Mouse (Mus musculus): ENCODE results near the gene Calml3. TPM values are rescaled to one million over a fixed set of nuclear protein-coding genes. Genes with fewer than 3 reads are reported as not detected.
A peak's percentile ranks its signal among the peaks of the same experiment; 100 is the strongest.
"Not testable (repeated sequence)": the region's sequence is repeated elsewhere in the genome, so short reads cannot be mapped to it uniquely, and the experiment has no call there.

Calml3 gene
- not detected in 2 replicates for polyA plus RNA-seq (2014; fragmentation: Nextera tagmentation; extraction: Ambion mirVana)

GRCm38 (mm10) chr13:3804186-3804585 is at the start of gene Calml3:
Calml3 (minus strand) TSS chr13:3804316.
- 89% methylated on average over 13 of the region's 13 CpGs for WGBS
- Histone ChIP-seq H3K27ac (ENCODE audit: low read depth) (no peak within 1 kb of the TSS), H3K9ac (ENCODE audit: low read length) (no peak within 1 kb of the TSS), H3K27me3 (replicated peaks; ENCODE audit: control insufficient read depth, insufficient read depth, low read length) (no peaks in the 10 kb centered on the region), H3K4me1 (replicated peaks; ENCODE audit: control insufficient read depth, insufficient read depth, low read length) (peaks cover 4% of the 10 kb centered on the region; the same call in 1 of the 2 replicates), H3K4me2 (ENCODE audit: low read length) (no peak within 1 kb of the TSS), H3K36me3 (ENCODE audit: control insufficient read depth, insufficient read depth, low read length) (no peaks in the 10 kb centered on the region), H3K9me3 (ENCODE audit: control insufficient read depth, low read length) (no peaks in the 10 kb centered on the region), H3K4me3 (ENCODE audit: low read depth, low read length) (no peak within 1 kb of the TSS)
- no peak for ATAC-seq (replicated peaks; ENCODE audit: low FRiP score, low TSS enrichment, low read depth)
- peak; percentile 24 for DNase-seq (ENCODE audit: low spot score)

DNA sequence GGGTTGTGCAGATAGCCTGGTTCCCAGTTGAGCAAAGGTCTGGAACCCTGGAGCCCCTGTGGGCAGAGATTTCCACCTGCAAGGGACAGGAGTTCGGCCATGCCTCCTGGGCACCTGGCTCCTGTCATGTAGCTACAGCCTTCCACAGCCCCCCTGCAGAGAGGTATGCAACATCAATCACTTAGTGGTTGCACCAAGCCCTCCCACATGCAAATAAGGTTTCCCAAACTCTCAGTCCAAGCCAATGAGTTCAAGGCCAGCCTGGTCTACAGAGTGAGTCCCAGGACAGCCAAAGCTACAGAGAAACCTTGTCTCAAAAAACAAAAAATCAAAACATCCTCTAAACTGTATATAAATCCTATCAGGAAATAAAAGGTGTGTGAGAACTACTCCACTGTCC is 46.2 kb upstream of the Calml3 start:
- Histone ChIP-seq H3K27ac (ENCODE audit: low read depth) (no peak overlapping the region), H3K27me3 (replicated peaks; ENCODE audit: control insufficient read depth, insufficient read depth, low read length) (no peaks in the 10 kb centered on the region), H3K4me1 (replicated peaks; ENCODE audit: control insufficient read depth, insufficient read depth, low read length) (no peaks in the 10 kb centered on the region), H3K9ac (ENCODE audit: low read length) (no peak overlapping the region), H3K4me2 (ENCODE audit: low read length) (no peak overlapping the region), H3K36me3 (ENCODE audit: control insufficient read depth, insufficient read depth, low read length) (no peaks in the 10 kb centered on the region), H3K4me3 (ENCODE audit: low read depth, low read length) (no peak overlapping the region), H3K9me3 (ENCODE audit: control insufficient read depth, low read length) (no peaks in the 10 kb centered on the region)
- 57% methylated on average over 1 of the region's 1 CpGs for WGBS
- peak; percentile 25 for DNase-seq (ENCODE audit: low spot score)
- no peak for ATAC-seq (replicated peaks; ENCODE audit: low FRiP score, low TSS enrichment, low read depth)

DNA sequence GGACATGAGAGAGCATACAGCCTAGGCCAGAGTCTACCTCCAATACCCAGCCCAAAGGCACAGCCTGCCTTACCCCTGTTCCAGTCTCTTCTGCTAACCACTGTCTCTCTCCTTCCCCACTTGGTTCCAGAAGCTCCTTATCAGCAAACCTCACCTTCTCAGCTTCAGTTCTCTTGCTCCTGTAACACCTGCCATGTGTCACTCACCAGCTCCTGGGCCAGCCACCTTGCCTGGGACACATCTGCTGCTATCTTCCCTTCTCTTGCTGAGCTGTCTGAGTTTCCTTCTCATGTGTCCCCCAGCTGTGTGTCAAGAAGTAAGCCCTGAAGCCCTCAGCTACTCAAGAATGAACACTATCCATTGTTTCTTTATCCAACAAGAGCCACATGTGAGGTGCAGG is 36.5 kb upstream of the Calml3 start:
- not testable (repeated sequence) for H3K4me1 ChIP-seq (replicated peaks; ENCODE audit: control insufficient read depth, insufficient read depth, low read length); H3K36me3 ChIP-seq (ENCODE audit: control insufficient read depth, insufficient read depth, low read length); H3K27ac ChIP-seq (ENCODE audit: low read depth); H3K4me2 ChIP-seq (ENCODE audit: low read length); H3K27me3 ChIP-seq (replicated peaks; ENCODE audit: control insufficient read depth, insufficient read depth, low read length); H3K9ac ChIP-seq (ENCODE audit: low read length); H3K9me3 ChIP-seq (ENCODE audit: control insufficient read depth, low read length); H3K4me3 ChIP-seq (ENCODE audit: low read depth, low read length); DNase-seq (ENCODE audit: low spot score); ATAC-seq (replicated peaks; ENCODE audit: low FRiP score, low TSS enrichment, low read depth)

- not testable (repeated sequence) for H3K9me3 ChIP-seq (ENCODE audit: control insufficient read depth, low read length); H3K36me3 ChIP-seq (ENCODE audit: control insufficient read depth, insufficient read depth, low read length); ATAC-seq (replicated peaks; ENCODE audit: low FRiP score, low TSS enrichment, low read depth); DNase-seq (ENCODE audit: low spot score); H3K27ac ChIP-seq (ENCODE audit: low read depth); H3K4me1 ChIP-seq (replicated peaks; ENCODE audit: control insufficient read depth, insufficient read depth, low read length); H3K9ac ChIP-seq (ENCODE audit: low read length); H3K4me2 ChIP-seq (ENCODE audit: low read length); H3K27me3 ChIP-seq (replicated peaks; ENCODE audit: control insufficient read depth, insufficient read depth, low read length); H3K4me3 ChIP-seq (ENCODE audit: low read depth, low read length)
Observed at GRCm38 (mm10) chr13:3837312-3837807, 33.2 kb upstream of the Calml3 start, which contains the start of gene Calm4. Calm4 (plus strand) TSS chr13:3837757.

DNA sequence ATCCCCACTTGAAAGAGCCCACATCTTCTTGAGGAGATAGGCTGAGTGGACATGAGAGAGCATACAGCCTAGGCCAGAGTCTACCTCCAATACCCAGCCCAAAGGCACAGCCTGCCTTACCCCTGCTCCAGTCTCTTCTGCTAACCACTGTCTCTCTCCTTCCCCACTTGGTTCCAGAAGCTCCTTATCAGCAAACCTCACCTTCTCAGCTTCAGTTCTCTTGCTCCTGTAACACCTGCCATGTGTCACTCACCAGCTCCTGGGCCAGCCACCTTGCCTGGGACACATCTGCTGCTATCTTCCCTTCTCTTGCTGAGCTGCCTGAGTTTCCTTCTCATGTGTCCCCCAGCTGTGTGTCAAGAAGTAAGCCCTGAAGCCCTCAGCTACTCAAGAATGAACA is 29.5 kb upstream of the Calml3 start:
- H3K4me3 ChIP-seq (ENCODE audit: low read depth, low read length); H3K9ac ChIP-seq (ENCODE audit: low read length); H3K27me3 ChIP-seq (replicated peaks; ENCODE audit: control insufficient read depth, insufficient read depth, low read length); H3K4me1 ChIP-seq (replicated peaks; ENCODE audit: control insufficient read depth, insufficient read depth, low read length); DNase-seq (ENCODE audit: low spot score); H3K36me3 ChIP-seq (ENCODE audit: control insufficient read depth, insufficient read depth, low read length); H3K27ac ChIP-seq (ENCODE audit: low read depth); ATAC-seq (replicated peaks; ENCODE audit: low FRiP score, low TSS enrichment, low read depth); H3K9me3 ChIP-seq (ENCODE audit: control insufficient read depth, low read length); H3K4me2 ChIP-seq (ENCODE audit: low read length): not testable (repeated sequence)

DNA sequence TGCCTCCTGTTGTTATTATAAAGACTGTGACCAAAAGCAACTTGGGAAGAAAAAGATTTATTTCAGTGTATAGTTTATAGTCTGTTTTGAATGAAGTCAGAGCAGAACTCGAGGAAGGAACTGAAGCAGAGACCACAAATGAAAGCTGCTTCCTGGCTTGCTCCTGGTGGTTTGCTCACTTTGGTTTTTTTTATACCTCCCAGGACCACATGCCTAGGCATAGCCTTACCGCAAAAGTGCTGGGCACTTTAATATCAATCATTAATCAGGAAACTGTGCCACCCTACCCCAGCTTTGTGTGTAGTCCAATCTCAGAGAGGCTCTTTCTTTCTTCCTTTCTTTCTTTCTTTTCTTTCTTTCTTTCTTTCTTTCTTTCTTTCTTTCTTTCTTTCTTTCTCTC is 28.3 kb upstream of the Calml3 start:
- H3K4me2 ChIP-seq (ENCODE audit: low read length) = no peak overlapping the region
- ATAC-seq (replicated peaks; ENCODE audit: low FRiP score, low TSS enrichment, low read depth) (no peak), DNase-seq (ENCODE audit: low spot score) (peak; percentile 23)
- no peaks in the 10 kb centered on the region for H3K4me1 ChIP-seq (replicated peaks; ENCODE audit: control insufficient read depth, insufficient read depth, low read length)
- H3K27ac ChIP-seq (ENCODE audit: low read depth) = no peak overlapping the region
- H3K9ac ChIP-seq (ENCODE audit: low read length) = no peak overlapping the region
- no peaks in the 10 kb centered on the region for H3K36me3 ChIP-seq (ENCODE audit: control insufficient read depth, insufficient read depth, low read length)
- WGBS = 46% methylated on average over 2 of the region's 2 CpGs
- no peak overlapping the region for H3K4me3 ChIP-seq (ENCODE audit: low read depth, low read length)
- H3K27me3 ChIP-seq (replicated peaks; ENCODE audit: control insufficient read depth, insufficient read depth, low read length) = no peaks in the 10 kb centered on the region
- H3K9me3 ChIP-seq (ENCODE audit: control insufficient read depth, low read length) = no peaks in the 10 kb centered on the region

DNA sequence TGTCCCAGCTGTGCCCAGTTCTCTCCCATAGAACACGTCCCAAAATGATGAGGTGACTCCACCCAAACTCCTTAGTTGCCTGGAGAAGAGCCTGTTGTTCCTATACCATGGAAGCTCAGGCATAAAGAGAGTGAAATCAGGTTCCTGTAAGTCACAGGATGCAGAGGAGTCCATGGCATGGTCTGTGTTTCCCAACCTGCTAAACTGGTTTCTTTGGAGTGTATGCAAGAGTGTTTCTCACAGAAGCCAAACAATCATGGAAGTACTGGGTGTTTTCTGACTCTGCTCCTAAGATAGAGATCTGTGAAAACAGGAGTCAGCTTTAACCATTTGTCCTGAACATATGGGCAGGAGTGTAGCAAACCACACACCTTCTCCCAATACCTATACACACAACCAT is 27.9 kb upstream of the Calml3 start:
- no peaks in the 10 kb centered on the region for H3K36me3 ChIP-seq (ENCODE audit: control insufficient read depth, insufficient read depth, low read length)
- H3K4me2 ChIP-seq (ENCODE audit: low read length) = no peak overlapping the region
- DNase-seq (ENCODE audit: low spot score) = no peak
- WGBS = 61% methylated on average over 1 of the region's 1 CpGs
- no peaks in the 10 kb centered on the region for H3K4me1 ChIP-seq (replicated peaks; ENCODE audit: control insufficient read depth, insufficient read depth, low read length)
- H3K4me3 ChIP-seq (ENCODE audit: low read depth, low read length) = no peak overlapping the region
- no peak overlapping the region for H3K9ac ChIP-seq (ENCODE audit: low read length)
- no peak overlapping the region for H3K27ac ChIP-seq (ENCODE audit: low read depth)
- 0 out of 2 replicates have a peak, but pooled peaks have one; percentile 12 for ATAC-seq (replicated peaks; ENCODE audit: low FRiP score, low TSS enrichment, low read depth)
- H3K9me3 ChIP-seq (ENCODE audit: control insufficient read depth, low read length) = no peaks in the 10 kb centered on the region
- H3K27me3 ChIP-seq (replicated peaks; ENCODE audit: control insufficient read depth, insufficient read depth, low read length) = no peaks in the 10 kb centered on the region

- H3K4me3 ChIP-seq (ENCODE audit: low read depth, low read length) = no peak overlapping the region
- WGBS = 82% methylated on average over 5 of the region's 5 CpGs
- H3K4me2 ChIP-seq (ENCODE audit: low read length) = no peak overlapping the region
- ATAC-seq (replicated peaks; ENCODE audit: low FRiP score, low TSS enrichment, low read depth) (no peak), DNase-seq (ENCODE audit: low spot score) (no peak)
- H3K27me3 ChIP-seq (replicated peaks; ENCODE audit: control insufficient read depth, insufficient read depth, low read length) = no peaks in the 10 kb centered on the region
- no peaks in the 10 kb centered on the region for H3K9me3 ChIP-seq (ENCODE audit: control insufficient read depth, low read length)
- no peak overlapping the region for H3K27ac ChIP-seq (ENCODE audit: low read depth)
- no peaks in the 10 kb centered on the region for H3K4me1 ChIP-seq (replicated peaks; ENCODE audit: control insufficient read depth, insufficient read depth, low read length)
- H3K36me3 ChIP-seq (ENCODE audit: control insufficient read depth, insufficient read depth, low read length) = no peaks in the 10 kb centered on the region
- H3K9ac ChIP-seq (ENCODE audit: low read length) = no peak overlapping the region
Observed at GRCm38 (mm10) chr13:3831546-3831945, 27.4 kb upstream of the Calml3 start.

GRCm38 (mm10) chr13:3825726-3826125 is 21.6 kb upstream of the Calml3 start:
- Histone ChIP-seq H3K27ac (ENCODE audit: low read depth) (no peak overlapping the region), H3K27me3 (replicated peaks; ENCODE audit: control insufficient read depth, insufficient read depth, low read length) (no peaks in the 10 kb centered on the region), H3K36me3 (ENCODE audit: control insufficient read depth, insufficient read depth, low read length) (no peaks in the 10 kb centered on the region), H3K4me2 (ENCODE audit: low read length) (no peak overlapping the region), H3K4me1 (replicated peaks; ENCODE audit: control insufficient read depth, insufficient read depth, low read length) (no peaks in the 10 kb centered on the region), H3K9ac (ENCODE audit: low read length) (no peak overlapping the region), H3K4me3 (ENCODE audit: low read depth, low read length) (no peak overlapping the region), H3K9me3 (ENCODE audit: control insufficient read depth, low read length) (no peaks in the 10 kb centered on the region)
- DNase-seq (ENCODE audit: low spot score) (peak; percentile 27), ATAC-seq (replicated peaks; ENCODE audit: low FRiP score, low TSS enrichment, low read depth) (no peak)

Data from intestine, embryonic 14.5 days (tissue).